Mouse (Mus musculus) megakaryocyte, embryonic 14.5 days (primary cell): ENCODE results near the gene Bcas3.

Experiments
- FLI1 ChIP-seq: IDR thresholded peaks from 2 replicates; pipeline ENCODE4 v1.6.1; 2012; ENCODE audit warnings: low read length, inconsistent platforms, mixed read lengths
- GATA1 ChIP-seq: IDR thresholded peaks from 3 replicates; pipeline ENCODE4 v1.6.1; 2012; ENCODE audit warnings: mixed read lengths, low read length, inconsistent platforms, borderline replicate concordance

GRCm38 (mm10) chr11:85540989-85541388, 188.0 kb downstream of the Bcas3 start:
- TF ChIP-seq GATA1 (no peak), FLI1 (no peak)
